Mouse (Mus musculus) heart, embryonic 16.5 days (tissue): ENCODE measurements at regions not wholly inside any gene's neighbourhood (a gene's known extent, or its start where the extent isn't known, plus 50 kb on each side); places are given as distances from the start of the nearest gene placed in this dataset.

Experiments used
- ATAC-seq: fragments of 200-750 bp; cut with Nextera tagmentation; replicated peaks from 2 replicates; pipeline ENCODE4 v1.8.0; 2017; ENCODE audit warnings: moderate number of reproducible peaks; ENCODE audit not compliant: insufficient read depth, low FRiP score; ENCODE audit errors: extremely low read depth
- H3K27ac ChIP-seq: fragments of 300-500 bp; sonication (generic); 2 replicates; pipeline ENCODE4 v1.5.1; 2014; ENCODE audit warnings: mild to moderate bottlenecking, low read length, control low read depth, moderate library complexity
- H3K27me3 ChIP-seq: fragments of 300-500 bp; sonication (generic); 2 replicates; pipeline ENCODE4 v1.6.1; 2014; ENCODE audit warnings: low read length, mixed read lengths; ENCODE audit not compliant: control insufficient read depth, insufficient read depth
- H3K36me3 ChIP-seq: fragments of 300-500 bp; sonication (generic); 2 replicates; pipeline ENCODE4 v1.6.1; 2014; ENCODE audit not compliant: control insufficient read depth, insufficient read depth
- H3K4me1 ChIP-seq: fragments of 300-500 bp; sonication (generic); 2 replicates; pipeline ENCODE4 v1.6.1; 2014; ENCODE audit warnings: low read length, mixed read lengths; ENCODE audit not compliant: control insufficient read depth, insufficient read depth
- H3K4me2 ChIP-seq: fragments of 300-500 bp; sonication (generic); 2 replicates; pipeline ENCODE4 v1.6.1; 2014; ENCODE audit warnings: low read depth, mild to moderate bottlenecking, control low read depth, low read length
- H3K4me3 ChIP-seq: fragments of 300-500 bp; sonication (generic); 2 replicates; pipeline ENCODE4 v1.5.1; 2014; ENCODE audit warnings: mild to moderate bottlenecking, control low read depth, low read length
- H3K9ac ChIP-seq: fragments of 300-500 bp; sonication (generic); 2 replicates; pipeline ENCODE4 v1.6.1; 2014; ENCODE audit warnings: low read length, control low read depth
- H3K9me3 ChIP-seq: fragments of 300-500 bp; sonication (generic); replicated peaks from 2 replicates; pipeline ENCODE4 v1.6.1; 2016; ENCODE audit warnings: low read length; ENCODE audit not compliant: control insufficient read depth
- WGBS: fragments of 180-500 bp; shearing (Covaris S2); extraction: QIAGEN DNeasy Blood & Tissue Kit; methylation state at CpG from one replicate; pipeline ENCODE4 v1.1.7; 2014; 5-methylcytosine and 5-hydroxymethylcytosine counted together

DNA sequence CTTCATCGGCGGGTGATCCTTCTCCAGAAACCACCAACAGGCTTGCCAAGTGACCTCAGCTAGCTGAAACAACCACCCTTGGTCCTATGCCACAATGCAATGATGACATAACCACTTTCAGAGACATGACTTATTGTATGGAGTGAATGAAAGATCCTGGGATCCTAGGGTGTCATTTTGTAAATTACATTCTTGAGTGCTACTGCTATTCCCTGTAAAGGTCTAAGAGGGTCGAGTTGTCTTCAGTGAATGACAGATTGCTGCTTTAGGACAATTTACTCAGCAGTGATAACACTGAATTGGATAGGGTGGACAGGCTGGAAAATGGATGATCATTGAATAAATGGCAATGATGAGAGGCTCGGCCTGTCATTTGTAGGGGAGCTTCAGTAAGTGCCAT is 692.4 kb downstream of the Gm9008 start:
- Histone ChIP-seq H3K27ac (no peak overlapping the region), H3K9me3 (no peaks in the 10 kb centered on the region), H3K4me3 (no peak overlapping the region), H3K27me3 (no peaks in the 10 kb centered on the region), H3K9ac (no peak overlapping the region), H3K4me2 (no peak overlapping the region), H3K4me1 (no peaks in the 10 kb centered on the region), H3K36me3 (no peaks in the 10 kb centered on the region)
- WGBS, result 68% methylated on average over 4 of the region's 4 CpGs
- no peak for ATAC-seq

- H3K27me3 ChIP-seq, result no peaks in the 10 kb centered on the region
- no peaks in the 10 kb centered on the region for H3K9me3 ChIP-seq
- H3K27ac ChIP-seq, result no peak overlapping the region
- H3K4me1 ChIP-seq, result no peaks in the 10 kb centered on the region
- H3K9ac ChIP-seq, result no peak overlapping the region
- no peak overlapping the region for H3K4me3 ChIP-seq
- no peak for ATAC-seq
- 68% methylated on average over 3 of the region's 3 CpGs for WGBS
- no peaks in the 10 kb centered on the region for H3K36me3 ChIP-seq
- no peak overlapping the region for H3K4me2 ChIP-seq
Observed at GRCm38 (mm10) chr6:75799993-75800392, 697.6 kb downstream of the Gm9008 start.

DNA sequence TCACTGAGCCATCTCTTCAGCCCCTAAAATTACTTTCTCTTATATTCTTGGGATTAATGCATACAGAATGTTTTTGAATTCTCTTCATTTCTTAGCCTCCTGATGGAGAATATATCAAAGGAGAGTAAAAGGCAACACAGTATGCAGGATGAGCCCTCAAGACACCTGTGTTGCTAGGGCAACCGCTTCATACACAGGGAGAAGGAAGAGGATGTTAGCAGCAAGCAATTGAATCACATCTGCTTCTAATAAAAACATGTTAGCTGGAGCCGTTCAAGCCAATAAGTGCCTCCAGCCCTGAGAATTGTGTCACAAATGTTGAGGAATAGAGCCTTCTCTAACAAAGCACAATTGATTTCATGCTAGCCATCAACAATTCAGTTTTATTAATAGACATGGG is 698.0 kb downstream of the Gm9008 start:
- WGBS, result 69% methylated on average over 2 of the region's 2 CpGs
- Histone ChIP-seq H3K4me2 (no peak overlapping the region), H3K9ac (no peak overlapping the region), H3K4me1 (no peaks in the 10 kb centered on the region), H3K9me3 (no peaks in the 10 kb centered on the region), H3K36me3 (no peaks in the 10 kb centered on the region), H3K4me3 (no peak overlapping the region), H3K27ac (no peak overlapping the region), H3K27me3 (no peaks in the 10 kb centered on the region)
- ATAC-seq, result no peak

GRCm38 (mm10) chr6:75782680-75783079 is 714.9 kb downstream of the Gm9008 start:
- no peaks in the 10 kb centered on the region for H3K4me1 ChIP-seq
- peak overlapping the region; percentile 16; the same call in 1 of the 2 replicates for H3K4me3 ChIP-seq
- ATAC-seq, result no peak
- H3K27ac ChIP-seq, result no peak overlapping the region
- peak overlapping the region; percentile 32; the same call in 1 of the 2 replicates for H3K4me2 ChIP-seq
- 48% methylated on average over 20 of the region's 20 CpGs for WGBS
- H3K27me3 ChIP-seq, result no peaks in the 10 kb centered on the region
- H3K36me3 ChIP-seq, result no peaks in the 10 kb centered on the region
- no peaks in the 10 kb centered on the region for H3K9me3 ChIP-seq
- H3K9ac ChIP-seq, result no peak overlapping the region

DNA sequence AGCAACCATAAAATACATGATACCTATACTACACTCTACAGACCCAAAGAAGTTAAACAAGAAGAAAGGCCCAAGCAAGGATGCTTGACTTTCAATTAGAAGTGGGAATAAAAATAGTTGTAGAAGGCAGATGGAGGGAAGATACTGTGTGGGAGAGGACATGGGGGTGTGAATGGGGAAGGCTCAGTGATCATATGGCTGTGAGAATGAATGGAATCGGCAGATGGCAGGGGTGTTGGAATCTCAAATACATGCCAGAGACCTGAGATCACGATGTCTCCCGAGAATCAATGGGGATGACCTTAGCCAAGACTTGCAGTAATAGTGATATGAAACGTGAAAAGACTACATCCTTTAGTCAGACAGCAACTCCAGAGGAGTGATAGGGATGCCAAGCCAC is 734.5 kb downstream of the Gm9008 start:
- Histone ChIP-seq H3K36me3 (no peaks in the 10 kb centered on the region), H3K4me1 (no peaks in the 10 kb centered on the region), H3K4me3 (no peak overlapping the region), H3K27me3 (no peaks in the 10 kb centered on the region), H3K27ac (no peak overlapping the region), H3K9me3 (no peaks in the 10 kb centered on the region), H3K9ac (no peak overlapping the region), H3K4me2 (no peak overlapping the region)
- WGBS, result 67% methylated on average over 4 of the region's 4 CpGs
- no peak for ATAC-seq

DNA sequence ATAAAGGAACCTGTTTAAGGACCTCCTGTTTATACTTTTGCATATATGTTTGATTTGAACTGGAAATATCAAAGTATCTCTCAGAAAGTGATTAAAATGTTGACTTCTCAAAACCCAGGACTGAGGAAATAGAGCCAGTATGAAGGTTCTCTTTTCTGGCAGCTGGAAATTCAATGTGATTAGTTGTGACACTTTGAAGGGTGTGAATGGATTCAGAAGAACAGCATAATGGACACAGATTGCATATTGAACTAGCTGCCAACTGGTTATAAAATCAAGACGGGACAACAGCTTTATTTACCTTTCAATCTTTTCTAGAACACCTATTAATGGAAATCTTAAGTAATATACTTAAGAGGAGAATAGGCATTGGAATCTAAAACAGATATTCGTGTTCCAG is 741.4 kb downstream of the Gm9008 start:
- 58% methylated on average over 2 of the region's 2 CpGs for WGBS
- no peak for ATAC-seq
- H3K9ac ChIP-seq, result no peak overlapping the region

More for the DNA sequence above, 741.4 kb downstream of the Gm9008 start:
- Histone ChIP-seq H3K4me2 (no peak overlapping the region), H3K4me1 (no peaks in the 10 kb centered on the region), H3K27ac (no peak overlapping the region), H3K27me3 (no peaks in the 10 kb centered on the region), H3K36me3 (no peaks in the 10 kb centered on the region), H3K9me3 (no peaks in the 10 kb centered on the region), H3K4me3 (no peak overlapping the region)
